Mouse (Mus musculus) left cerebral cortex, adult 2 months (tissue): ENCODE measurements around the gene Dusp5. TPM values are rescaled to one million over a fixed set of nuclear protein-coding genes. Genes with fewer than 3 reads are reported as not detected.
"Not testable (repeated sequence)": the region's sequence is repeated elsewhere in the genome, so short reads cannot be mapped to it uniquely, and the experiment has no call there.

Source experiments
- DNase-seq, 2 experiments: peaks; one replicate each; pipeline ENCODE4 v3.0.0; 2021 to 2022; ENCODE audit warnings: low spot score in 2 of 2, mixed read lengths in 1 of 2; ENCODE audit errors: extremely low spot score in 1 of 2
- H3K27ac ChIP-seq: fragments of 200-600 bp; 2 replicates; pipeline ENCODE4 v1.8.1; 2022
- H3K4me3 ChIP-seq: fragments of 200-600 bp; 2 replicates; pipeline ENCODE4 v1.8.1; 2022
- CTCF ChIP-seq: fragments of 200-600 bp; IDR thresholded peaks from 2 replicates; pipeline ENCODE4 v1.8.1; 2022; ENCODE audit warnings: antibody characterized with exemption, mild to moderate bottlenecking, moderate library complexity
- intact Hi-C: fragments of 180-260 bp; cut with DNase I; formaldehyde crosslinking; loops from one replicate; pipeline ENCODE4 v1.15.1; 2025
- total RNA-seq, 2 experiments: library from RNA; stranded (reverse); gene quantifications; 2 replicates each; pipeline ENCODE4 v1.2.3; 2021

The Dusp5 gene
- total RNA-seq, 2 experiments from 2014 or later, result 16.7 to 26.9 TPM

- no peak for DNase-seq
- intact Hi-C loops, result no loop called here
- Histone ChIP-seq H3K27ac (no peak overlapping the region), H3K4me3 (no peak overlapping the region)
- TF ChIP-seq CTCF, result no peak
These were observed 29.4 kb upstream of the Dusp5 start for GRCm38 (mm10) chr19:53499451-53499940.

- peak; percentile 43 to 65 for DNase-seq
- no peak for TF ChIP-seq CTCF
- Histone ChIP-seq H3K27ac (peak overlapping the region; percentile 57; the same call in 1 of the 2 replicates), H3K4me3 (no peak overlapping the region)
- intact Hi-C loops, result loop anchor here (2.0 kb wide), 1 partner anchor 70 kb away; no protein-coding TSS in a partner anchor
These were observed 28.5 kb upstream of the Dusp5 start for GRCm38 (mm10) chr19:53500298-53501006.

GRCm38 (mm10) chr19:53501239-53501638 lies 27.7 kb upstream of the Dusp5 start:
- not testable (repeated sequence) for H3K4me3 ChIP-seq, DNase-seq
- intact Hi-C loops, result loop anchor here (2.0 kb wide), 1 partner anchor 70 kb away; no protein-coding TSS in a partner anchor
- H3K27ac ChIP-seq, result peak overlapping the region; percentile 57

GRCm38 (mm10) chr19:53501765-53502164 lies 27.1 kb upstream of the Dusp5 start:
- no peak for TF ChIP-seq CTCF
- intact Hi-C loops, result loop anchor here (2.0 kb wide), 1 partner anchor 71 kb away; no protein-coding TSS in a partner anchor
- H3K4me3 ChIP-seq, result no peak overlapping the region
- DNase-seq, result no peak
- H3K27ac ChIP-seq, result no peak overlapping the region

- Histone ChIP-seq H3K27ac (peak overlapping the region; percentile 40; the same call in 1 of the 2 replicates), H3K4me3 (no peak overlapping the region)
- intact Hi-C loops, result no loop called here
- no peak for TF ChIP-seq CTCF
- peak; percentile 46 to 66 for DNase-seq
These were observed 26.0 kb upstream of the Dusp5 start for GRCm38 (mm10) chr19:53502891-53503371.

- no peak for TF ChIP-seq CTCF
- H3K4me3 ChIP-seq, result no peak overlapping the region
- no peak for DNase-seq
- no peak overlapping the region for H3K27ac ChIP-seq
- intact Hi-C loops, result no loop called here
These were observed 24.7 kb upstream of the Dusp5 start for GRCm38 (mm10) chr19:53504181-53504580.

GRCm38 (mm10) chr19:53505728-53506127 lies 23.2 kb upstream of the Dusp5 start:
- no peak for TF ChIP-seq CTCF
- no peak for DNase-seq
- no peak overlapping the region for H3K27ac ChIP-seq
- H3K4me3 ChIP-seq, result no peak overlapping the region
- intact Hi-C loops, result loop anchor here (2.0 kb wide), 1 partner anchor 77 kb away; no protein-coding TSS in a partner anchor

- no peak for TF ChIP-seq CTCF
- intact Hi-C loops, result loop anchor here (2.0 kb wide), 1 partner anchor 79 kb away; no protein-coding TSS in a partner anchor
- peak; percentile 22 to 65 for DNase-seq
- Histone ChIP-seq H3K27ac (no peak overlapping the region), H3K4me3 (no peak overlapping the region)
These were observed 21.4 kb upstream of the Dusp5 start for GRCm38 (mm10) chr19:53507497-53507896.

GRCm38 (mm10) chr19:53511244-53511934 lies 17.5 kb upstream of the Dusp5 start:
- Histone ChIP-seq H3K27ac (no peak overlapping the region), H3K4me3 (no peak overlapping the region)
- intact Hi-C loops, result no loop called here
- no peak for TF ChIP-seq CTCF
- no peak for DNase-seq

GRCm38 (mm10) chr19:53517370-53518096 lies 11.4 kb upstream of the Dusp5 start:
- no peak for DNase-seq
- TF ChIP-seq CTCF, result no peak
- Histone ChIP-seq H3K4me3 (no peak overlapping the region), H3K27ac (no peak overlapping the region)
- intact Hi-C loops, result no loop called here

GRCm38 (mm10) chr19:53519549-53519948 lies 9.4 kb upstream of the Dusp5 start:
- H3K27ac ChIP-seq, result no peak overlapping the region
- intact Hi-C loops, result no loop called here
- TF ChIP-seq CTCF, result no peak
- no peak for DNase-seq
- no peak overlapping the region for H3K4me3 ChIP-seq
